Mouse (Mus musculus) neural tube, embryonic 12.5 days (tissue): ENCODE results near the gene Mfsd11. TPM values are rescaled to one million over a fixed set of nuclear protein-coding genes. Genes with fewer than 3 reads are reported as not detected.
A peak's percentile ranks its signal among the peaks of the same experiment; 100 is the strongest.
"Not testable (repeated sequence)": the region's sequence is repeated elsewhere in the genome, so short reads cannot be mapped to it uniquely, and the experiment has no call there.

Source experiments
- ATAC-seq: fragments of 200-750 bp; cut with Nextera tagmentation; 2 replicates; pipeline ENCODE4 v1.8.0; 2017; ENCODE audit warnings: low read depth, mild to moderate bottlenecking, moderate TSS enrichment, moderate library complexity; ENCODE audit not compliant: low FRiP score
- H3K27ac ChIP-seq: fragments of 300-500 bp; sonication (generic); 2 replicates; pipeline ENCODE4 v1.5.1; 2016
- H3K27me3 ChIP-seq: fragments of 300-500 bp; sonication (generic); replicated peaks from 2 replicates; pipeline ENCODE4 v1.6.1; 2016; ENCODE audit warnings: mild to moderate bottlenecking
- H3K36me3 ChIP-seq: fragments of 300-500 bp; sonication (generic); 2 replicates; pipeline ENCODE4 v1.6.1; 2016; ENCODE audit warnings: mild to moderate bottlenecking
- H3K4me1 ChIP-seq: fragments of 300-500 bp; sonication (generic); 2 replicates; pipeline ENCODE4 v1.6.1; 2016
- H3K4me2 ChIP-seq: fragments of 300-500 bp; sonication (generic); replicated peaks from 2 replicates; pipeline ENCODE4 v1.6.1; 2016; ENCODE audit warnings: mild to moderate bottlenecking
- H3K4me3 ChIP-seq: fragments of 300-500 bp; sonication (generic); 2 replicates; pipeline ENCODE4 v1.5.1; 2016
- H3K9ac ChIP-seq: fragments of 300-500 bp; sonication (generic); 2 replicates; pipeline ENCODE4 v1.6.1; 2016; ENCODE audit warnings: mild to moderate bottlenecking
- H3K9me3 ChIP-seq: fragments of 300-500 bp; sonication (generic); 2 replicates; pipeline ENCODE4 v1.6.1; 2016; ENCODE audit warnings: mild to moderate bottlenecking
- WGBS: fragments of 180-500 bp; shearing (Covaris S2); methylation state at CpG from one replicate; pipeline ENCODE4 v1.1.7; 2016; 5-methylcytosine and 5-hydroxymethylcytosine counted together
- polyA plus RNA-seq: library from polyadenylated mRNA; unstranded; fragments of >200 nt; fragmentation: Nextera tagmentation; extraction: Ambion mirVana; gene quantifications from 2 replicates; pipeline ENCODE4 v1.2.1, GENCODE M21; 2016

Gene Mfsd11
- polyA plus RNA-seq, 1 experiment from 2014 or later = 48.2 TPM

DNA sequence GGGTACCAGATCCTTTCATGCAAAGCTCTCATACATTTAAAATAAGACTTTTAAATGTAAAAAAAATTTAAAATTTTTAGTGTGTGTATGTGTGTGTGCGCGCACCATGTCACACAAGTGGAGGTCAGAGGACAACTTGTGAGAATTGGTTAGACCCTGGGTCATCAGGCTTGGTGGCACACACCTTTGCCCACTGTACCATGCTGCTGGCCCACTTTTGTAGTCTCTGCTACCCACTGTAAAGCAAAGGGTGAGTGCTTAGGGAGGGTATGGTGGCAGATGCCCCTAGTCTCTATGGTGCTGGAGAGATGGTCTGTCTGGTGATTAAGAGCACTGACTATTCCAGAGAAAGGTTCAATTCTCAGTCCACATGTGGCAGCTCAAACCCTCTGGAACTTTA lies 29.0 kb upstream of the Mfsd11 start:
- 96% methylated on average over 2 of the region's 2 CpGs for WGBS
- Histone ChIP-seq H3K4me2 (no peak overlapping the region), H3K4me1 (peaks cover 64% of the 10 kb centered on the region), H3K4me3 (no peak overlapping the region), H3K9me3 (no peaks in the 10 kb centered on the region), H3K27ac (no peak overlapping the region), H3K27me3 (no peaks in the 10 kb centered on the region), H3K36me3 (no peaks in the 10 kb centered on the region), H3K9ac (no peak overlapping the region)
- ATAC-seq = no peak

DNA sequence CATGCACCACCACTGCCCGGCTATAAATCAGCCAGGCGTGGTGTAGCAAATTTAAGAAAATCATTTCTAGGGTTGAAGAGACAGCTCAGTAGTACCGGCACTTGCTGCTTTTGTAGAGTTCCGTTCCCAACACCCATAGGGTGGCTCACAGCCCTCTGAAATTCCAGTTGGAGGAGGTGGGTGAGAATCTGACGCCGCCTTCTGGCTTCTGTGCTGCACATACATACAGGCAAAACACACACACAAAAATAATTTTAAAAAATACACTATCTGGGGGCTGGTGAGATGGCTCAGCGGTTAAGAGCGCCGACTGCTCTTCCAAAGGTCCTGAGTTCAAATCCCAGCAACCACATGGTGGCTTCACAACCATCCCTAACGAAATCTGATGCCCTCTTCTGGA lies 28.4 kb upstream of the Mfsd11 start:
- not testable (repeated sequence) for H3K9me3 ChIP-seq, H3K4me2 ChIP-seq, ATAC-seq, H3K27me3 ChIP-seq, H3K9ac ChIP-seq, H3K27ac ChIP-seq, H3K4me3 ChIP-seq, H3K36me3 ChIP-seq
- 95% methylated on average over 10 of the region's 10 CpGs for WGBS
- H3K4me1 ChIP-seq = peaks cover 59% of the 10 kb centered on the region

DNA sequence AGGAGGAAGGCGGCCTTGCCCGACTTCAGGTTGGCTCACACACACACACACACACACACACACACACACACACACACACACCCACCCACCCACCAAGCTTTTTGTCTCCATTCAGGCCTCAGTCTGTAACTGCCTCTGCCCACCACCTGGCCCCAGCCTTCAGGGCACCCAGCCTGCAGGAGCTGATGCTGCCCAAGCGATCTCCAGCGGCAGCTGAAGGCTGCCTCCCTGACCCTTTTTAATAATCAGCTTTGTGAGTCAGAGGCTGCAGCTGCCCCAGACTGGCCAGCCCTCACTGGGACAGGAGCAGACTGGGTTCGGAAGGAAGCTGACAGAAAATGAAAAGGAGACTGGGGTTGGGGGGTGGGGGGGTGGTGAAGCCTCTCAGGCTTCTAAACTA lies 27.0 kb upstream of the Mfsd11 start:
- peak overlapping the region; percentile 45 for H3K9ac ChIP-seq
- H3K4me1 ChIP-seq = peaks cover 48% of the 10 kb centered on the region
- H3K27ac ChIP-seq = peak overlapping the region; percentile 50; the same call in 1 of the 2 replicates
- WGBS = 27% methylated on average over 5 of the region's 5 CpGs
- H3K27me3 ChIP-seq = no peaks in the 10 kb centered on the region
- no peaks in the 10 kb centered on the region for H3K36me3 ChIP-seq
- H3K9me3 ChIP-seq = no peaks in the 10 kb centered on the region
- H3K4me3 ChIP-seq = peak overlapping the region; percentile 82; the same call in 1 of the 2 replicates
- no peak for ATAC-seq
- peak overlapping the region; percentile 89 for H3K4me2 ChIP-seq

DNA sequence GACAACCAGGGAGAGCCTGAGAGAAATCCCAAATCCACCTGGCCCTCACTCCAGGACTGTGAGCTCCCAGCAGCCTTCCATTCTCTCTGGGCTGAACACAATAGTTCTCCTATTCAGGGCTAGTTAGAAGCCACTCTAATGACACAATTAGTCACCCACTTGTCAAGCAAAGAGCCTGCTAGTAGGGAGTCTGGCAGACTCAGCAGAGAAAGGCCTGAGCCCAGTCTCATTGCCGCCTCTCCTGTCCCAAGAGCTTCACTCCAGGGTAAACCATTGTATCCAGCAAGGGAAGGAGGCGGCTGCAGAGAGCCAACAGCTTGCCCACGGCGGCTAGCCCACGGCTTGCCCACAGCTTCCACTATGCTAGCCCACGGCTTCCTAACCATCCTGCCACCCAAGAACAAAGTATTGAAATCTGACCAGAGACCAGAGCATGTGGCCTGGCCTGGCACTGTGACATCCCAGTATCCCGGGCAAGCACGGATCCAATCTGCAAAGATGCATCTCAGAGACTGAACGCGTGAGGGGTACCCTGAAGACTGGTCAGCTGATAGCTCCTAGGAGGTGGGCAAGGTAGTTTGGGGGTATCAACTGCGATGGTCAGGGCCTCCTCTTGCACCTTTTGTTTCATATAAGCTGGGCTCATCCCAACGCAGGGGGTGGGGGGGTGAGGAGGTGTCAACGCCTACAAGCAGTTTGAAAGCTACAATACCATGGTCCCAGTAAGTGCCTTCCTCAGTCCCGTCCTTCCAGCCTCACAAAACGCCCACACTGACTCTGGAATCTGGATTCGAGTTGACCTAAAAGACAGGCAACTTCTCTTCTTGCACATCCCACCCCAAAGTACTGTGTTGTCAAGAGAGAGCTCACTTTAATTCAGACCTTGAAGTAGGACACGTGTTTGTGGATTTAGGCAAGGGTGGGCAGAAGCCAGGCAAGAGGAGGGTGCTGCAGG lies 25.4 kb upstream of the Mfsd11 start:
- peak; percentile 56 for ATAC-seq
- WGBS = 12% methylated on average over 17 of the region's 17 CpGs
- Histone ChIP-seq H3K27me3 (no peaks in the 10 kb centered on the region), H3K4me3 (peak overlapping the region; percentile 82), H3K27ac (peak overlapping the region; percentile 65), H3K9me3 (no peaks in the 10 kb centered on the region), H3K9ac (peak overlapping the region; percentile 93), H3K4me2 (peak overlapping the region; percentile 89), H3K36me3 (peaks cover 7% of the 10 kb centered on the region; the same call in 1 of the 2 replicates), H3K4me1 (peaks cover 32% of the 10 kb centered on the region)

DNA sequence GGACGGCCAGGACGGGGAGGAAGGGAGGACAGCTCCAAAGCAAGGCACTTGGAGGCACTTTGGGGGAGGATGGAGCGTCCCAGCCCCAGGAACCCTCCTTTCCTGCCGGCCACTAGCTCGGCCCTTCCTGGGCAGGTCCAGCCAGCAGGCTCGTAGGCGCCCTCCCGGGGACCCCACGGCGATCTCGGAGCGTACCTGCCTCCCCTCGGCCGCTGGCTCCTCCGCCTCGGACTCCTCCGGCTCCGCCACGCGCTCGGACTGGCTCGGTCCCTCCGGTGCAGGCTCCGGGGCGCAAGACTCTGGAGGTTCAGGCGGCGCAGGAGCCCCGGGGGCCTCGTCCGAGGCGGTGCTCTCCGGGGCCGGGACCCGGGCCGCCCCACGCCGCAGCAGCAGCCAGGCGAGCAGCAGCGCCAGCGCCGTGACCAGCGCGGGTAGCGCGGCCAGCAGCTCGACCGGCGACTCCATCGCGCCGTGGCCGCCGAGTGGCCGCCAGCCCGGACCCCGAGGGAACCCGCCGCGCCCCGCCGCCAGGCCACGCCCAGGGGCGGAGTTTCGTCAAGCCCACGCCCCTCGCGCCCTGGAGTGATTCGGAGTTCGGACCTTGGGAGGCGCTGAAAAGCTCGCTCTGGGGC lies 24.6 kb upstream of the Mfsd11 start, which contains the start of gene Mxra7:
TSS of gene Mxra7 (minus strand) at position 513 of the 632 bp plus-strand sequence.
- H3K4me1 ChIP-seq = peaks cover 28% of the 10 kb centered on the region
- H3K4me3 ChIP-seq = peak within 1 kb of the TSS; percentile 82
- under 1% methylated on average over 71 of the region's 71 CpGs for WGBS
- peak within 1 kb of the TSS; percentile 65 for H3K27ac ChIP-seq
- no peaks in the 10 kb centered on the region for H3K27me3 ChIP-seq
- H3K9ac ChIP-seq = peak within 1 kb of the TSS; percentile 93
- H3K9me3 ChIP-seq = no peaks in the 10 kb centered on the region
- ATAC-seq = peak; percentile 37; the same call in 1 of the 2 replicates
- H3K4me2 ChIP-seq = peak within 1 kb of the TSS; percentile 89
- H3K36me3 ChIP-seq = peaks cover 7% of the 10 kb centered on the region; the same call in 1 of the 2 replicates

DNA sequence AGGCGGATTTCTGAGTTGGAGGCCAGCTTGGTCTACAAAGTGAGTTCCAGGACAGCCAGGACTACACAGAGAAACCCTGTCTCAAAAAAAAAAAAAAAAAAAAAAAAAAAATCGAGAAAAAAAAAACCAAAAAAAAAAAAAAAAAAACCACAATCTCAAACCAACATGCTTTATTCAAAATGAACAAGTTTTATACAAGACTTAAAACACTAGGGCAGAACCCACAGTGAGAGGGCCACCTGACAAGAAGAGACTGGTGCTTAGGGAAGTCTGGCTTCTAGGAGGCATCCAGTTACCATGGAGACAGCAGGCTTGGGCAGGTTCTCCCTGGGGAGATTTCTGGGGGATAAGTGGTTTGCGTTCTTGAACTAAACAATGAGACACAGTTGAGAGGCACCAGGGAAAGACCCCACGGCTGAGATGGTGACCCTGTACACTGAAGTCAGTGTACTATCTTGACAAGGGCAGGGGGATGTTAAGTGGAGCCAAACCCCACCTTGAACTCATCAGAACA lies 20.0 kb upstream of the Mfsd11 start:
- Histone ChIP-seq H3K4me1 (peaks cover 12% of the 10 kb centered on the region), H3K36me3 (peaks cover 50% of the 10 kb centered on the region)

DNA sequence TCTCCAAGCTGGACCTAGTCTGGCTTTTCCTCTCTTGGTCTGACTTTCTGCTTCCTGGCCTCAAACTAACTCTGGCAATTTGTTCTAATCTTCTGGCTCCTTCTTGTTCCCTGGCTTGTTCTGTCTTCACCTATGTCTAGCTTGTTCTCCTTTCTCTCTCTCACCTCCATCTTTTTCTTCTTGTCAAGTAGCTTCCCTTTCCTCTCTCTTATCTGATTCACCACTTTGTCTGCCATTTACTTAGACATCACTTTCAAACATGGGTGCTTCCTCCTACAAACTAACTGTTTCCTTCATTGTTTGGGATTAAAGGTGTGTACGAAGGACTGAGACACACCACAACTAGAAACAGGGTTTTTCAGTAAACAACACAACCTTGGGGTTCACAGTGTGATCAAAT lies 17.3 kb upstream of the Mfsd11 start:
- 90% methylated on average over 1 of the region's 1 CpGs for WGBS
- no peaks in the 10 kb centered on the region for H3K9me3 ChIP-seq
- ATAC-seq = no peak
- no peak overlapping the region for H3K4me2 ChIP-seq
- no peak overlapping the region for H3K4me3 ChIP-seq
- no peaks in the 10 kb centered on the region for H3K27me3 ChIP-seq
- H3K27ac ChIP-seq = no peak overlapping the region
- H3K36me3 ChIP-seq = peaks cover 75% of the 10 kb centered on the region
- H3K9ac ChIP-seq = no peak overlapping the region
- H3K4me1 ChIP-seq = peaks cover 17% of the 10 kb centered on the region

More for the DNA sequence above, 20.0 kb upstream of the Mfsd11 start:
- no peaks in the 10 kb centered on the region for H3K9me3 ChIP-seq
- ATAC-seq = no peak
- no peak overlapping the region for H3K4me3 ChIP-seq
- 0 out of 2 replicates have a peak overlapping the region, but pooled peaks have one; percentile 0 for H3K27ac ChIP-seq
- no peaks in the 10 kb centered on the region for H3K27me3 ChIP-seq
- H3K9ac ChIP-seq = no peak overlapping the region
- H3K4me2 ChIP-seq = no peak overlapping the region
- 23% methylated on average over 4 of the region's 4 CpGs for WGBS

DNA sequence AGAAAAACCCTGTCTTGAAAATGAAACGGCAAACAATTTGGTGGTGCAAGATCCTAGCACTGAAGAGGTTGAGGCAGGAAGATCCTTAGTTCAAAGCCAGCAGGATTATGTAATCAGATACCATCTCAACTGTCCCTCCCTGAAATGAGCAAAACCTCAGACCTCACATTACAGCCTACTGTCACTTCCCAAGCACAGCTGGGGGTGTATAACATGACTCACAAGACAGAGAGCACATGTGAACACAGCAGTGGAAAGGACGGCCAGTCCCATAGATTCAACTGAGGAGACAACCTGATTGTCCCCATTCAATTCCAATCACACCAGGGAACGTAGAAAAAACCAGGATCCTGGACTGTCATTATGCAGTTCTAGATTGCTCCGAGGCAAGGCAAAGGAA lies 16.0 kb upstream of the Mfsd11 start:
- Histone ChIP-seq H3K9ac (no peak overlapping the region), H3K36me3 (peaks cover 83% of the 10 kb centered on the region), H3K4me3 (no peak overlapping the region), H3K9me3 (no peaks in the 10 kb centered on the region), H3K4me1 (peaks cover 30% of the 10 kb centered on the region), H3K4me2 (no peak overlapping the region), H3K27me3 (no peaks in the 10 kb centered on the region), H3K27ac (no peak overlapping the region)
- 94% methylated on average over 4 of the region's 4 CpGs for WGBS
- no peak for ATAC-seq

DNA sequence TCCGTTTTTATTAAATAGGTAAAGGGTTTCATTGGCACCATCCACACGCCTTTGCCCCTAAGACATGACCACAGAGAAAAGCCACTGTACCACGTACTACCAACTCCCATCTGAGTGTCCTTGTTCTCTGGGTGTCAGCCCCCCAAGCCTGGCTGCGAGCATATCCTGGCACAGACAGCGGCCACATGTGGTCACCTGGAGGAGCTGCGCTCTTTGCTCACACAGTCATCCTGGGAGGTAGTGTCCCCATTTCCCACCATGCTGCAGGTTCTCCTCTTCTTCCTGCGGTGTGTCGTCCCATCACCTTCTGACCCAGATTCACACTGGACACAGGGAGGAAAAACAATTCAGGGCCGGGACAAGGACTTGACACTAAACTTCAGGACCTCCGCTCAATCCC lies 14.8 kb upstream of the Mfsd11 start:
- Histone ChIP-seq H3K4me2 (no peak overlapping the region), H3K27me3 (no peaks in the 10 kb centered on the region), H3K9me3 (no peaks in the 10 kb centered on the region), H3K9ac (no peak overlapping the region), H3K27ac (no peak overlapping the region), H3K4me3 (no peak overlapping the region), H3K4me1 (peaks cover 37% of the 10 kb centered on the region), H3K36me3 (peaks cover 80% of the 10 kb centered on the region)
- WGBS = 93% methylated on average over 10 of the region's 10 CpGs
- ATAC-seq = no peak

DNA sequence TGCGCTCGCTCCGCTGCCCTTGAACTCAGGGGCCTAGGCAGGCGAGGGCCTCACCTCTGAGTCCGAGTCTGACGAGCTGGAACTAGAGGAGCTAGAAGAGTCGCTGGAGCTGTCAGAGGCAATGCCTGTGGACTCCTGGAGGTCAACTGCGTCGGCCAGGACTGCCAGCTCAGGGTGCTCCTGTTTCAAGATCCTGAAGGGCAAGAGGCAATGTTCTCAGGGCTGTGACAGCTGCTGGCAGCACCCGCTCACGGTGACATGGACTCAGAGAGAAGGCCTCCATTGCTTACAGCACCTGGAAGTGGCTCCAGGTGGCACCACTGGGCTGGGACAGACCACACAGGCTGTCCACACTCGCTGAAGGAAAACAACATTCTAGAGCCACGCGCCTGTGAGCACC lies 13.3 kb upstream of the Mfsd11 start:
- Histone ChIP-seq H3K9ac (no peak overlapping the region), H3K36me3 (peaks cover 69% of the 10 kb centered on the region), H3K9me3 (no peaks in the 10 kb centered on the region), H3K27ac (no peak overlapping the region), H3K4me3 (no peak overlapping the region), H3K27me3 (no peaks in the 10 kb centered on the region), H3K4me2 (no peak overlapping the region), H3K4me1 (peaks cover 30% of the 10 kb centered on the region)
- ATAC-seq = no peak
- 95% methylated on average over 14 of the region's 14 CpGs for WGBS

DNA sequence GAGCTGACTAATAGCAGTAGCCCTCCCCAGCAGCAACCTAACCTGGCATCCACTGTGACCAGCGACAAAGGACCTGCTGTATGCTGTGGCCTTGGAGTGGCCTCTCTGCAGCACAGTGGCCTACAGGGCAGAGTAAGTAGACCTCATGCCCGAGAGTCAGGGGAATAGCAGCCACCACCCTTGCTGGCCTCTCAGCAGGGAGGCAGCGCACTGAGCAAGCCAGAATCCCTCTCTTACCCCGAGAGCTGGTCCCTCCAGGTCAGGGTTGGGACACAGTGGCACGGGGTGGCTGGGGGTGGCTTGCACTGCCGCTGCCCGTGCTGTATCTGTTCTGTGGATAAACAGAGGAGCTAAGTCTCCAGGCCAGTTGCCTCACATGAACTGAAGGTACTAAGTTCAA lies 12.6 kb upstream of the Mfsd11 start:
- Histone ChIP-seq H3K27ac (no peak overlapping the region), H3K4me1 (peaks cover 37% of the 10 kb centered on the region), H3K36me3 (peaks cover 63% of the 10 kb centered on the region), H3K4me3 (no peak overlapping the region; the same call in 1 of the 2 replicates), H3K9ac (0 out of 2 replicates have a peak overlapping the region, but pooled peaks have one; percentile 10), H3K9me3 (no peaks in the 10 kb centered on the region), H3K27me3 (no peaks in the 10 kb centered on the region), H3K4me2 (0 out of 2 replicates have a peak overlapping the region, but pooled peaks have one; percentile 3)
- ATAC-seq = no peak
- WGBS = 74% methylated on average over 7 of the region's 7 CpGs

DNA sequence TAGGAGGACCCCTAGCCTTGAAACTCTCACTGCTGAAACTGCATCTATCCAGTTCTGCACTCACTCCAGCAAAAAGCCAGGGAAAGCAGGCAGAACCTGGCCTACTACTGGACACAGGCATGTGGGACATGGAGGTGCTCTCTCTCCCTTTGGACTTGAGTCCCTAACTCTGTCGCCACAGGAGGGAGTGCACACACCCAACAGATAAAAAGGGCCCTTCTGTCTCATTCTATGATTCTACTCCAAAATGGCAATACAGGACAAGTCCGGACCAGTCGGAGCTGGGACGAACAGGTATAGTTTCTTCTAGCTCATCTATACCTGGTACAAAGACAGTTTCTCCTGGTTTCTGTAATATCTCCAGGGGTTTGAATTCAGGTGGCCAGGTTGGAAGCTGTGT lies 11.5 kb upstream of the Mfsd11 start:
- ATAC-seq = no peak
- 0 out of 2 replicates have a peak overlapping the region, but pooled peaks have one; percentile 13 for H3K4me3 ChIP-seq
- H3K4me2 ChIP-seq = peak overlapping the region; percentile 91
- peaks cover 51% of the 10 kb centered on the region for H3K36me3 ChIP-seq
- H3K9me3 ChIP-seq = no peaks in the 10 kb centered on the region
- H3K27me3 ChIP-seq = no peaks in the 10 kb centered on the region
- H3K9ac ChIP-seq = peak overlapping the region; percentile 30; the same call in 1 of the 2 replicates
- no peak overlapping the region for H3K27ac ChIP-seq
- 89% methylated on average over 4 of the region's 4 CpGs for WGBS
- peaks cover 39% of the 10 kb centered on the region for H3K4me1 ChIP-seq
